Mouse (Mus musculus) T-helper 1 cell (primary cell): ENCODE measurements around the gene Mcf2l.

Experiments
- in situ Hi-C: fragments of 300-600 bp; cut with MboI, MseI; formaldehyde crosslinking; loops from one replicate; pipeline ENCODE4 v1.15.1; 2025; ENCODE audit warnings: high pct_unique_total_duplicates

Mcf2l gene

DNA sequence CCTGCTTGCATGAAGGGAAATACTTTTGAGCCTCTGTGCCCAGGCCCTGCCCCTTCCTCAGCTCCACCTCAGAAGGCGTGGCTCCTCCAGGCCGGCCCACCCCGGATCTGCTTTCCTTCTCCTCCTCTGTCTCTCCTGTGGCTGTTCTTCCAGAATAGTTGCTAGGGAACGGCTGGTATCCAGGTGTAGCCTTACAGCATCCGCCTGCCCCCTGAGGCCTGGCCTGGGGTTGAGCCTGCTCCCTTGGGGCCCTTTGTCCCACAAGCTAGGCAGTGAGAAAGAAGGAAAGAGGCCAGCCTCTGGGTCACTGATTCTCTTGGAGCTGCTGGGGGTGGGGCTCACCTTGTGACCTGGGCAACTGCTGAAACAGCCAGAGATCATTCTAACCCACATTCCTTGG is 38.4 kb downstream of the Mcf2l start:
- in situ Hi-C loops = no loop called here

DNA sequence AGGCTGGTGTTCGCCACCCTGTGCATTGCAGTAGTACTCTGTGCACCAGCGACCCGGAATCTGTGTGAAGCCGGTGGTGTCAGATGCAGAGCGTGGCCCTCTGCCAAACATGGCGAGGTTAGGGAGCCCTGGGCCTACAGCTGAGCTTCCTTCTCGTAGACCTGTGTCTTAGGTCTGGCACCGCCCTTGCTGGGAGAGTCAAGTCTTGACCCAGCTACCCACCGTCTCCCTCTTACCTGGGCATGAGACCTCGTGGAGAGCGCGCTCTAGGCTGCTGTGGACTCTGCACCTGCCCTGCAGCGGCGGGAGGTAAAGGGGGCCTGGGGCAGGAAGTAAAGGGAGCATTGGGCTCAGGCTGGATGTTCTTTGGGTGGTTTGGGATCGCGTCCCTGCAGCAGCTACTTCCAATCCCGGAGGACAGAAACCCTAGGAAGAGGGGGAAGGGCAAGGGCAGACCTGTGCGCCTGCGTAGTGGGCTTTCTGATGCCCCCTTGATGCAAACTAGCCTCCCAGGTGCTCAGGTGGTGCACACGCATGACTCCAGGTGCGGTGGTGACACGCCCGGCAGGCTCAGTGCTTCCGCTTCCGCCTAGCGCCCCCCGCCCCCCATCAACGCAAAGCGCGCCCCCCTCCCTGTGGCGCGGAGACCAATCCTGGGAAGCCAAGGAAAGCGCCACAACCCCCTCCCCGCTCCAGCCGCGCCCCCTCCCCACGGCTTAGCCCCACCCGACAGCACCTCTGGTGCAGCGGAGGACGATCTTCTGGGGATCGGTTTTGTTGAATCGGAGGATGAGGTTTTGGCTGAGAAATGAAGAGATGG is 41.8 kb downstream of the Mcf2l start:
- in situ Hi-C loops = no loop called here

DNA sequence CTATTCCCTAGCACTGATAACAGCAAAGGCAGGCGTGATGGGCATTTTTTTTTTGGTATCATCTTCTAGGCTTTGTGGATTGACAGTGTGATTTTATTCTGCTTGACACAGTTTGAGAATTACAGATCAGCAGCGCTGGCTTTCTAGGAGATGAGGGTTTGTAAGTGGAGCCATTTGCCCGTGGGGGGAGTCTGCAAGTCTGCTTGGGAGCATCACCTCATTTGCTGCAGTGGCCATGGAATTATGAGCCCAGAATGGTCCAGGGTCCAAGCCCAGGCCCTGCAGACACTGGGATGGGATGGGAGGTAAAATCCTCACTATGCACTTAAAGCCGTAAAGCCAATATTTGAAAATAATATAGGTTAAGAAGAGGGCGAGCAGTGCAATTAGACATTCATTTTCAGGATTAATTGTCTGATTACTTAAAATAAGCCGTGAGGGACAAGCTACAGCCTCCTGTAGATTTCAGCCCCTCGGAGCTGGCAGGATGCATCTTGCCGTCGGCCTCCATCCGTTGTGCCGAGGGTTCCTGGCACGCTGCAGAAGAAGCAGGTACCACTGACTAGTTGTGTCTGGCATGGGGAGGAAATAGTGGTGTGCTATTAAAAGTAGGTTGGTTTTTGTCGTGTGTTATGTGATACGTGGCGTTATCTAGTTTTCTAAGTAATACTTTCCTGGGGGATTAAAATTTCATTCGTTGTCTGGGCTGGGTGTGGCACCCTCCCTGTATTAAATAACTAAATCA is 42.7 kb downstream of the Mcf2l start:
- in situ Hi-C loops = no loop called here

DNA sequence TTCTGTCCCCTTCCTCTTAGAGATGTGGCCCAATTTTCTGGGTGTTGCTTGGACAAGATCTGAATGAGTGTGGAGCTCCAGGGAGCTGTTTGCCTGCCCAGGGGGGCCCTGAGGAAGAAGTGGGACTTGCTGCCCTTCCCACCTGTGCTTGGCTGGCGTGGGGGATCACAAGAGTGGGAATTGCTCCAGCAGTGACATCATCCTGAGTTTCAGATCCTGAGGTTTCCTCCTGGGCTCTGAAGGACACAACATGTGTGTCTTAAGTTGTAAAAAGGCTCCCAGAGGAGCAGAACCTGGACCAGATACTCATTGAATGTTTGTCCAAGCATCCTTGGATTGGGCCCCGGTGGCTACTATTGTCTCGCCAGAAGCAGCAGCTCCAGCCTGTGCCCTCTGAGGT is 43.4 kb downstream of the Mcf2l start:
- in situ Hi-C loops = no loop called here

DNA sequence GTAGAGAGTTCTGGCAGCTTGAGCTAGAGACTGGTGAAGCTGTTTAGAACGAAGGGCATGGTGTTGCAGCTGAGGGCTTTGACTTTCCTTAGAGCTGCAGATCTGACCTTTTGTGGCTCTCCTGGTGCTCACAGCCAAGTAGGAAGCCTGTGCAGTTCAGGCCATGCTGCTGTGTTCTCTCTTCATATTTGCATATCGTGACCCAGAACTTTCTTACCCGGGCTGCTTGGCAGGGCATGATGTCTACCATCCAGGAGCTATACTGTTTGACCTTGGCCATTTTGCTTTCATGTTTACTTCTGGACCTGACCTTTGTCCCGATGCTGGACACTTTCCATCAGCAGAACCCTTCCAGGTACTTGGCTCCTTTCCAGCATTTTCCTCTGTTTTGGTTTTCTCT is 44.2 kb downstream of the Mcf2l start:
- in situ Hi-C loops = no loop called here

DNA sequence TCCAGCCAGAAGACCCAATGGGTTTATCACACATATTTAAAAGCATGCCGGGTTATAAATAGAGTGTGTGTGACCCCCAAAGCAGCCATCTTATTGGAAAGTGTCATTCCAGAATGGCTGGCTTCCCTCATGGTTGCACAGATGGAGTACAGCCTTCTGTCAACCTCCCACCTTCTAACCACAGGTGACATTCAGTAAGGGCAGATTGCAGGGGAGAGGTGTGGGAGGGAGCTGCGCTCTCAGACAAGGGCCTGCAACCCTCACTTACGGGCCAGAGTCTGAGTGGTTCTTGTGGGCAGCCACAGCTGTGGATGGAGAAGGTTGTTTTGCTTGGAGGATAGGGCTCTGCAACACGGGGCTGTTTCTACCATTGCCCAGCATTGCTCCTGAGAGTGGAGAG is 47.0 kb downstream of the Mcf2l start:
- in situ Hi-C loops = no loop called here

DNA sequence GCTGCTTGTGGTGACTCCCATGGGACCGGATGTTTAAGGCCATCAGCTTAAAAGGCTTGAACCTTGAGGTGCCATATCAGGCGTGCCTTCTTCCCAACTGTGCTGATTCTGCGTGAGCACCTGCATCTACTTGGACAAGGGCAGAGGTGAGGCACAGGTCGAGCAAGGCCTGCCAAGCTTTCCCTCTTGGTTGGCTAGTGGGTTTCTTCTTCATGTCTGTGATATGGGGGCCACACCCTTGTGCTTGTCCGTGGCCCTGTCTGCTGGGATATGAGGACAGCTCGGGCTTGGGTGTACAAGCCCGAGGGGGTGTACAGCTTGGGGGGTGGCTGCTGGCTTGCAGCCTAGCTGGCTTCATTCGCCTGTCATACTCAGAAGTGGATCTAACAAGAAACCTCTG is 51.4 kb downstream of the Mcf2l start:
- in situ Hi-C loops = no loop called here

DNA sequence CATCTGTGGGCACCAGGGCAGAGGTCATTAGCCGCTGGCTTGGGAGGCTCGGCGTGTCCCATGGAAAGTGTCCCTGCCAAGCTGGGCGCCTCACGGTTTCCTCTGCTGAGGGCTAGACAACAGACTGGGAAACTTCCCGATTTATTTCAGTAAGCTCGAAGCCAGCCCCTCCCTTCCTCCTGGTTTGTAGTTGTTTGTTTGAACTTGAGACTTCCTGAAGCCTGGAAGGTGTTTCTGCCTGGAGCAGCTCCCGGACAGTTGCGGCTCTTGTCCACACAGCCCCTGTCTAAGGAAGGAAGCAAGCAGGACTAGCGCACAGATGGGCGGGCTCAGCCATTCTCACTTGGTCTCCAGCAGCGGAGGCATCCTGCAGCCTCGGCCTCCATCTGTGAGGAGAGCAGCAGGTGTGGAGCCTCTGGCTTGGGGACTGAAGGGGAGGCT is 52.4 kb downstream of the Mcf2l start:
- in situ Hi-C loops = no loop called here

DNA sequence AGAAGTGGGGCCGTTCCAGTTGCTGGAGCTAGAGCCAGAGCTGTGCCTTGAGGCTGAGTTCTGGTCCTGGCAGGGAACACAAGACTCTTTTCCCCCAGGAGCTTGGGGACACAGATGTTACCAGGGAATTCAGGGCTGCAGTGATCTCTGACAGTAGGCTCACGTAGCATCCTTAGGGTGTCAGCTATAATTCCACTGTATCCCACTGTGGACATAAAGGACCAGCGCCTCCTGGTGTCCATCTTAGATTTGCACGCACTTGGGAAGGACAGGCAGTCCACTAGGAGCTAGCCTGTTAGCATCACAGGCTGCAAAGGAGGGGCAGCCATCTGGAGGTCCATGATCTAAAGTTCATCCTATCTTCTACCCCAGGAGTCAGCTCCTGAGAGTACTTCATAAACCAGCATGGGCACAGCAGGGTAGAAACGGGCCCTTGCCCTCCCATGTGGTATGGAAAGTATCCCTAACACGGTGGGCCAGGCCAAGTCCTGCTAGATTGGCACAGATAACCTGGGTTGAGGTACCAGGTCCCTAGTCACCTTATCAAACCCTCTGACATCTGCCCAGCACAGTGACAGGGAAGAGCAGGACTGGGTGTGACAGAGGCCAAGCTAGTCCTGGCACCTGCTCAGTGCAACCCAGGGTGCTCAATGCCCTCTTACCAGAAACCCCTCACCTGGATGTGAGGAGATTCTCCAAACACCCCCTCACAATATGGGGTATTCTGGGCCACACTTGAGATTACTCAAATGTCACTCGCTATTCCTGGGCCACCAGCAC is 53.8 kb downstream of the Mcf2l start:
- in situ Hi-C loops = no loop called here

DNA sequence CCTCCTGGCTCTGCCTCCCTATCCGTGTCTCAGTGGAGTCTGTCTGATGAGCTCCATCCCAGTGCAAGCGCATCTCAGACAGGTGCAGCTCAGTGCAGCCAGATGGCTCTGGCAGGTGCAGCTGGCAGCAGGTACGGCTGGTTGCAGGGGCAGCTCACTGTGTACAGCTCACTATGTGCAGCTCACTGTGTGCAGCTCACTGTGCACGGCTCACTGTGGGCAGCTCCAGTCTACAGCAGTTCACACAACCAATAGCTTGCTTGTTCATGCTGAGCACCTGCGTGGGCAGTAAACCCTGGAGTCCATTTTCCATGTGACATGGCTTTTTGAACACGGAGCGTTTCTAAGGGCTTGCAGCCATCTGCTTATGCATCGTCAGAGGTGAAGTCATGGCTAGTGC is 54.4 kb downstream of the Mcf2l start:
- in situ Hi-C loops = no loop called here

DNA sequence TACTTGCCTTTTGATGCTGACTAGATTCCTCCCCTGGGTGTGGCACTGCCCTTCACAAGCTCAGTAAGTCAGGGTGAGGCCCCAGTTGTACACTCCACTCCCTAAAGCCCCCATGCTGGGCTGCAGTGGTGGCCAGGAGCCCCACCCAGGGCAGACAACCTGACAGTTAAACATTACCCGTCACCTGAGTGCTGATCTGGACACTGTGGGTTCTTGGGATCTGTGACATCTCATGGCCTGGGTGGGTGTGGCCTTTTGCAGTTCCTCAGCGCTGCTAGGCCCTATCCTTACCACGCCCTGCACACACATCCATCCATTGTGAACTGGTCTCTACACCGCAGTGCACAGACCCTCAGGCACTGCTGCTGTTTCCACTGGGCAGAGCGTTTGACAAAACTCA is 55.3 kb downstream of the Mcf2l start:
- in situ Hi-C loops = no loop called here

DNA sequence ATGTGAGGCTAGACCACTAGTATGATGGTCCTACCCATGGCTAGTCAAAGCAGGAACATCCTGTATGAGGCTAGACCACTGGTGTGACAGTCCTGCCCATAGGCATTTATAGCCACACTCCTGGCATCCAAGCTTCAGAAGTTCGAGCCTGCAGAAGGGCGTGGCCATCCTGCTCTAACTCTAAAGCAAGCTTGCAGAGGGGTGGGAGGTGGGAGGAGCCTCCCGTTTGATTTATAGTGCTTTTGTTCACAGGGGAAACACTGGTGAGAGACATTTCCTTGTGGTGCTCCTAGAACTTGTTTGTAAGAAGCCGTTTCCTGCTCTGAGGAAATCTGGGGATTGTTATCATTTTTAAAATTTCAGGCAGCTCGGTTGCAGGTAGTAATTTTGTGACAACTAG is 56.7 kb downstream of the Mcf2l start:
- in situ Hi-C loops = no loop called here

DNA sequence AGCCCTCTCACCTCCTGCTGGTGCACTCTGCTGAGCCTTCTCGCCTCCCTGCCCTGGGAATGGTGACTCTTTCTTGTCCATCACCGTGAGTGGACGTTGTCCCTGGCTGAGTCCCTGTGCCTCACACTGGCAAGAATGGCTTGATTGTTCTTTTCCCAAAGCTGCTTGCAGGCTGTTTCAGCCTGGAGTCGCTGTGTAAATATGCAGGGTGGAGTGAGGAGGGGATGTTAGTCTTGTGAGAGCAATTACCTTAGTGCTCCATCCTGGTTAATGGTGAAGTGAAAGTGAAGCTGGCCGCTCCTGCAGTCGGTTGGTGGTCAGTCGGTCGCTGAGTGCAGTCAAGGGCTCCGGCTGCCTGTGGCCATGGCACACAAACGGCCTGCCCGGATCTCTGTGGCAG is 57.8 kb downstream of the Mcf2l start:
- in situ Hi-C loops = no loop called here

DNA sequence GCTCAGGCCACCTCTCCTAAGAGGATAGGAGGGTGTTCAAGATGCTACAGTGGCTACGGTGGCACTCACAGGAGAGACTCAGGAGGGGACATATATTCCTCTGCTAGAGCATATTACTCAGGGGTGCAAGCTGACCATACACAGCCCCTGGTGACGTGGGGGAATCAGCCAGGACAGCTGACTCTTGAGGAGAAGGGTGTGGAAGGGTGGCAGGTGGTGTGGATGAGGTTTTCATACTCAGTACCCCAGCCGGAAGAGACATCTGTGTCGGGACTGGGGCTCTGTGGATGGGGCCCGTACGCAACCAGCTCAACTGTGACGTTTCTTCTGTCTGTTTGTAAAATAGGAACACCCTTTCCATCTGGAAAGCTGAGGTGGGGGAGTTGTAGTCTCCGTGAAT is 58.9 kb downstream of the Mcf2l start:
- in situ Hi-C loops = no loop called here

DNA sequence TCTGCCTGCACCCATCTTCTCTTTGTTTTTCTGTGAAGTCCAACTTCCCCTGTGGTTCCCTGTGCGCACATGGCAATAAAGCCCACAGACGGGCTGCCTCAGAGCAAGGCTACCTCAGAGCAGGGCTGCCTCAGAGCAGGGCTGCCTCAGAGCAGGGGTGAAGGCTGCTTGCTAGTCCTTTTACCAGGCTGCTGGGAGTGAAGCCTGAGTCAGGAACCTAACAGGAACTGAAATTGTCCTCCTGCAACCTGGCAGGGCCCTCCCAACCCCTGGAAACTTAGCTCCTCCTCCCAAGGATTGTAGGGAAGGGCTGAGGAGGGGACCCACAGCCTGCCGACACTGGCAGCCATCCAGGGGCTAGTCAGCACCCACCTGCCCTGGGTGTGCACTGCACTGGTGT is 60.2 kb downstream of the Mcf2l start:
- in situ Hi-C loops = no loop called here

DNA sequence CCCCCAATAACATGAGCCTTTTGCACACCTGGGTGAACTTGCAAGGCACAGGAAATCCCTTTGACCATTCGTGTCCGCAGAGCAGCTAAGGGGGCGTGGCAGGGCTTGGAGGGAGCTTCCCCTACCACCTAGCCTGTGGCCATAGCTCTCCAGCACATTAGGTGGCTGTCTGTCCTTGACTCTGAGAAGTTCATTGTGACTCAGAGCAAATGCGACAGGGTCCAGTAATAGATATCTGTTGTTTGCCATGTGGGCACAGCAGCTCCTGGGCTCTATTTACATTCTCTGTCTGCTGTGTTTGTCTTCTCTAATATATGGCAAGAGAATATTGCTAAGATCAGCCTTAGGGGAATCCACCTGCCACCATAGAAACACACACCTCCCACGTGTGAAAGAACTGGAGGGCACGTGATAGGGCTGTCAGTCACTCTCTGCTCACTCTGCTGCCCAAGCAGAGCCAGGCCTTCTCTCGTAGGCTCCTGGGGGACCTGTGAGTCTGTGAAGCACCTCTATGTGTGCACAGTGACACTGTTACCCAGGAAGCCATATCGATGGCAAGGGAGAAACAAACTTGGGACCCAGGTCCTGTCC is 60.9 kb downstream of the Mcf2l start:
- in situ Hi-C loops = no loop called here

DNA sequence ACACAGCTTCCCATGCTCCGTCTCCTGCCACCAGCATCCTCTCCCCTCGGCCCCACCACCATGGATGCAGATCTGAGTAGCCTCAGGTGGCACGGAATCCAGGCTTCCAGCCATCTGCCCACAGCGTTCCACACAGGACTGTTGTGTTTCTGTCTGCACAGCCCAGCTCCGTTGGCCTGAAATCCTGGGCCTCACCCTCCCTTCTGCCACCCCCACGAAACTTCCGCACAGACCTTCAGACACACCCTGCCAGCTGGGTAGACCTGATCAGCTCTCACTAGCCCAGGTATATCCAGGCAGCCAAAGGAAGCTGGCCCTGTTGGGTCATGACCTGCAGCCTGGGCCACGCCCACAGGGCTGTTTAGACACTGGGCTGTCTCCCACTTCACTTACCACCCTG is 66.9 kb downstream of the Mcf2l start:
- in situ Hi-C loops = no loop called here

DNA sequence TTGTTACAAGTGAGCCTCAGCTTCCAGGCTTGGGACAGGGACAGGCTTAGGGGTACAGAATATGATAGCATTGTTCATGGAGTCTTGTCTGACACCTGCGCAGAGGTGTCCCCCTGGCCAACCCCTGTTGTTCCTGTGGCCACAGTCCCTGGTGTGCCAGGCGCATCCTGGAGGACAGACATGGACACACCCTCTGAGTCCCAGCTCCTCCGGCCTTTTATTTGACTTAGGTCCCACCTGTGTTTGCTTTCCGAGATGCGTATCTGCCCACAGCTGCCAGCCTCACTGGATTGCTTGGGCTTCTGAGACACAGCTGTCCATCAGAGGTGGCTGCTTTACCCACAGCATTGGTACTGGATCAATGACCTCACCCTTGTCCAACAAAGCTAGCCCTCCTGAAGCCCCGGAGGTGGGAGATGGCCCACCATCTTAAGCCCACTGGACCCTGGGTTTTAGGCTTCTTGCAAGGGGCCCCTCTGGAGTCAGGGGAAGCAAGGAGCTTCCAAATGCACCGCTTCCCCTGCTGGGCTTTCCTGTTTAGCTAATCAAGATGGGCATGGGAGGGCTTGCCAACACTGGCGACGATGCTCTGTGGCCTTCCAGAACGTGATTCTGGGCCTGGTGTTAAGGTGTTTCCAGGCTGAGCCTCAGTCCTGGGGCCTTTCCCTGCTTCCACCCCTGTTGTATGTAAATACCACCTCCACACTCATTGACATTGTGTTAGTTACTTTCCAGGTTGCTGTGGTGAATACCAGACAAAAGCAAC is 67.7 kb downstream of the Mcf2l start:
- in situ Hi-C loops = no loop called here

DNA sequence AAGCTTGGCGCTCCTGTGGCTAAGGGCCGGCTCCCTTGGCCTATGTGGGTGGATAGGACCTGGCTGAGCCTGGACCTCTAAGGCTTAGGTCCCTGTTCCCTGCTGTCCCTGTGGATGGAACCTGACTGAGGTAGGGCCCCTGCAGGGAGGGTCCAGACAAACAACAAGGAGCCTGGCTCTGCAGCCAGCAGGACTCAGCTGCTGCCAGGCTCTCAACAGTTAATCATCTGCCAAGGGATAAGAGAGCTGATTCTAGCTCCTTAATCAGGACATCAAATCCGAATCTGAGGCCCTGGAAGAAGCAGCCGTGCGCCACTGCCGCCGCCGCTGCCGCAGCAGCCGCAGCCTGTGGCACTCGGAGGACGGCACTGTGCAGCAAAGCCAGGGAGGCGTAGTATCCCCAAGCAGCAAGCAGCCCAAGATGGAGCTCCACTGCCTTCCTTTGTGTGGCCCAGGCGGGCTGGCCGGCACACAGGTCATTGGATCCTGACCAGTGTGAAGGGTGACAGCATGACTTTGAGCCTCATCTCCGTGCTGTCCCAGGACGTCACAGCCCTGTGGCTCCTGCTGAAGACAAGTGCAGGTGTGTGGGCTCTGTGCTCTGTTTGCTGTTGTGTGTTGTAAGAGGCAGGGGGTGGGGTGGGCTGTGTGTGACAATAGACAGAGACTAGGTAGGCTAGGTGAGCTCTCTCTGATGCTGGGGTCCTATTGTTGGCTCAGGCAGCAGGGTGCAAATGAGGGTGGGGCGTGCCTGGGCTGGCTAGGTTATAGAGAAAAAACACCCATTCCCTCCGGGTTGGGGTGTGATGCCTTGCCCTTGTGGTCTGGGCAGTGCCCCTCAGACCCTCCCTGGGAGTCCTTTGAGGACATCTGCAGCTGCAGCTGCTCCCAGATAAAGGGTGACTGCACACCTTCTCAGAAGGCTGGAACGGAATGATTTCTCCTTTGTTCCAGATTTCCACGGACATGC is 74.3 kb downstream of the Mcf2l start:
- in situ Hi-C loops = no loop called here

DNA sequence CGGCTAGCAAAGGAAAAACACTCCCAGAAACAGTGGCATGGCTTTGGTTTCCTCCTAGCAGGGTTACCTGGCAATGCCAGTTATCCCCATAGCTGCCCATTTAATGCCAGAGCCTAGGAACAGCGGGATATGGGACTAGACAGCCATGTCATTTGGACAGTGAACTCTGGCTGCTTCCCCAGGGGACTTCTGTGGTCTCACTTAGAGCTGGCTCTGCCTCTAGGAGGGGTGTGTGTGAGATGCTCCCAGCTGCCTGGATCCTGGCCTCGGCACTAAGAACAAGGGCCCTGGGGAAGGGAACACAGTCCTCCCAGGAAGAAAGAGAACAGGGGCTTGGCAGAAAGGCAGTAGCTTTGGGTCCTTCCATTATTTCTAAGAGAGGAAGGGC is 75.0 kb downstream of the Mcf2l start:
- in situ Hi-C loops = no loop called here
